Mouse (Mus musculus) gastrocnemius, adult 18-20 months (tissue): ENCODE measurements at regions not wholly inside any gene's neighbourhood (a gene's known extent, or its start where the extent isn't known, plus 50 kb on each side); places are given as distances from the start of the nearest gene placed in this dataset.
A peak's percentile ranks its signal among the peaks of the same experiment; 100 is the strongest.

Experiments used
- DNase-seq: peaks from one replicate; pipeline ENCODE4 v3.0.0; 2021; ENCODE audit warnings: low spot score

GRCm38 (mm10) chr17:84028157-84028970 lies 159.4 kb downstream of the Zfp36l2 start:
- DNase-seq, result peak; percentile 88

- DNase-seq, result no peak
Observed at GRCm38 (mm10) chr17:84027275-84027674, 160.5 kb downstream of the Zfp36l2 start.

- DNase-seq, result no peak
Observed at GRCm38 (mm10) chr17:84026110-84026509, 161.6 kb downstream of the Zfp36l2 start.

GRCm38 (mm10) chr17:84022358-84022757 lies 165.4 kb downstream of the Zfp36l2 start:
- DNase-seq, result no peak

GRCm38 (mm10) chr17:84018817-84019216 lies 168.9 kb downstream of the Zfp36l2 start:
- no peak for DNase-seq

- no peak for DNase-seq
Observed at GRCm38 (mm10) chr17:84017891-84018290, 169.9 kb downstream of the Zfp36l2 start.

GRCm38 (mm10) chr17:84014287-84015039 lies 166.7 kb upstream of the Haao start:
- no peak for DNase-seq

GRCm38 (mm10) chr17:84010492-84011060 lies 162.8 kb upstream of the Haao start:
- no peak for DNase-seq

GRCm38 (mm10) chr17:84009966-84010365 lies 162.2 kb upstream of the Haao start:
- no peak for DNase-seq

- no peak for DNase-seq
Observed at GRCm38 (mm10) chr17:84009194-84009593, 161.4 kb upstream of the Haao start.

GRCm38 (mm10) chr17:84008682-84009052 lies 160.9 kb upstream of the Haao start:
- no peak for DNase-seq

GRCm38 (mm10) chr17:84008035-84008681 lies 160.4 kb upstream of the Haao start:
- DNase-seq, result no peak

GRCm38 (mm10) chr17:84006748-84007147 lies 159.0 kb upstream of the Haao start:
- no peak for DNase-seq

- DNase-seq, result no peak
Observed at GRCm38 (mm10) chr17:84004237-84004636, 156.5 kb upstream of the Haao start.

- DNase-seq, result peak; percentile 64
Observed at GRCm38 (mm10) chr17:84003489-84004234, 155.9 kb upstream of the Haao start.

GRCm38 (mm10) chr17:84002939-84003338 lies 155.2 kb upstream of the Haao start:
- no peak for DNase-seq

- DNase-seq, result peak; percentile 35
Observed at GRCm38 (mm10) chr17:84002327-84002726, 154.6 kb upstream of the Haao start.

GRCm38 (mm10) chr17:84000115-84000514 lies 152.4 kb upstream of the Haao start:
- DNase-seq, result no peak

GRCm38 (mm10) chr17:83998972-83999545 lies 151.3 kb upstream of the Haao start:
- no peak for DNase-seq

GRCm38 (mm10) chr17:83998341-83998740 lies 150.6 kb upstream of the Haao start:
- no peak for DNase-seq

- peak; percentile 69 for DNase-seq
Observed at GRCm38 (mm10) chr17:83997778-83998177, 150.0 kb upstream of the Haao start.
